Mouse (Mus musculus) liver, postnatal 0 days (tissue): ENCODE measurements around the gene Cmah.

Experiments used
- CTCF ChIP-seq: sonication (generic); IDR thresholded peaks from 2 replicates; pipeline ENCODE4 v1.5.1; 2016; ENCODE audit warnings: antibody characterized with exemption, low read depth
- EP300 ChIP-seq: IDR thresholded peaks from 2 replicates; pipeline ENCODE4 v1.6.1; 2016; ENCODE audit warnings: antibody characterized with exemption, low read depth, mild to moderate bottlenecking

DNA sequence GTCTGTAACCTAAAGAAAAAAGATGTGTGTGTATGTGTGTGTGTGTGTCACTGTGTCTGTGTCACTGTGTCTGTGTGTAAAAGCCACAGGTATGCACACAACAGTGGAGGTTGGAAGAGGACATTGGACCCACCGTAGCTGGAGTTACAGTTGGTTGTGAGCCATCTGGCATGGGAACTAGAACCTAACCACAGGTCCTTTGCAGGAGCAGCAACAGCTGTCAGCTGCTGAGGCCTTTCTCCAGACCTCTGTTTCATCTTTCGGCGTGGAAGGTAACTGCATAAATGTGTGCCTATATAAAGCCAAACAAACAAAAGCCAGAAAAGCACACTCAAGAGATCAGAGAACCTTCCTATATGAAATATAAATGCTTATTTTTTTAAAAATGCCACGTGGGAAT is 65.5 kb downstream of the Cmah start:
- no peak for TF ChIP-seq CTCF
- no peak for TF ChIP-seq EP300
